Mouse (Mus musculus): ENCODE data around the gene Sfmbt2. TPM values are rescaled to one million over a fixed set of nuclear protein-coding genes. Genes with fewer than 3 reads are reported as not detected.

Sfmbt2 gene
- polyA plus RNA-seq, 1 experiment from 2014 or later, result 1.3 TPM

- no peak overlapping the region for H3K4me3 ChIP-seq (ENCODE audit: low read length)
- ATAC-seq (ENCODE audit: low read depth), result no peak
Observed at GRCm38 (mm10) chr2:10370687-10371458, 563 bp downstream of the Sfmbt2 start.

GRCm38 (mm10) chr2:10371459-10371817, 1.1 kb downstream of the Sfmbt2 start:
- Histone ChIP-seq H3K36me3 (ENCODE audit: control insufficient read depth, insufficient read depth, low read length) (no peaks in the 10 kb centered on the region), H3K27ac (ENCODE audit: low read length) (no peak overlapping the region), H3K9ac (ENCODE audit: low read length) (no peak overlapping the region), H3K9me3 (ENCODE audit: control insufficient read depth, low read length) (peaks cover 2% of the 10 kb centered on the region; the same call in 1 of the 2 replicates), H3K27me3 (ENCODE audit: control insufficient read depth, insufficient read depth, low read depth, low read length) (peaks cover 73% of the 10 kb centered on the region), H3K4me1 (replicated peaks; ENCODE audit: control insufficient read depth, insufficient read depth, low read length) (peaks cover 14% of the 10 kb centered on the region), H3K4me2 (ENCODE audit: low read depth, low read length) (no peak overlapping the region; the same call in 1 of the 2 replicates), H3K4me3 (ENCODE audit: low read length) (no peak overlapping the region)
- ATAC-seq (ENCODE audit: low read depth), result no peak
- 2% methylated on average over 16 of the region's 16 CpGs for WGBS

More at GRCm38 (mm10) chr2:10370687-10371458, 563 bp downstream of the Sfmbt2 start:
- Histone ChIP-seq H3K4me2 (ENCODE audit: low read depth, low read length) (no peak overlapping the region), H3K36me3 (ENCODE audit: control insufficient read depth, insufficient read depth, low read length) (no peaks in the 10 kb centered on the region), H3K9me3 (ENCODE audit: control insufficient read depth, low read length) (peaks cover 2% of the 10 kb centered on the region; the same call in 1 of the 2 replicates), H3K4me1 (replicated peaks; ENCODE audit: control insufficient read depth, insufficient read depth, low read length) (peaks cover 14% of the 10 kb centered on the region), H3K27me3 (ENCODE audit: control insufficient read depth, insufficient read depth, low read depth, low read length) (peaks cover 69% of the 10 kb centered on the region), H3K9ac (ENCODE audit: low read length) (no peak overlapping the region), H3K27ac (ENCODE audit: low read length) (no peak overlapping the region)
- 2% methylated on average over 26 of the region's 26 CpGs for WGBS

- WGBS, result 4% methylated on average over 9 of the region's 18 CpGs
- H3K27me3 ChIP-seq (ENCODE audit: control insufficient read depth, insufficient read depth, low read depth, low read length), result peaks cover 68% of the 10 kb centered on the region
Observed at GRCm38 (mm10) chr2:10371899-10372298, 1.6 kb downstream of the Sfmbt2 start.

GRCm38 (mm10) chr2:10372321-10372723, 2.0 kb downstream of the Sfmbt2 start:
- peaks cover 2% of the 10 kb centered on the region; the same call in 1 of the 2 replicates for H3K9me3 ChIP-seq (ENCODE audit: control insufficient read depth, low read length)
- peak; percentile 84 for ATAC-seq (ENCODE audit: low read depth)
- peaks cover 14% of the 10 kb centered on the region for H3K4me1 ChIP-seq (replicated peaks; ENCODE audit: control insufficient read depth, insufficient read depth, low read length)
- no peaks in the 10 kb centered on the region for H3K36me3 ChIP-seq (ENCODE audit: control insufficient read depth, insufficient read depth, low read length)
- no peak overlapping the region for H3K27ac ChIP-seq (ENCODE audit: low read length)
- H3K27me3 ChIP-seq (ENCODE audit: control insufficient read depth, insufficient read depth, low read depth, low read length), result peaks cover 64% of the 10 kb centered on the region
- 0% methylated on average over 26 of the region's 31 CpGs for WGBS
- peak overlapping the region; percentile 98 for H3K4me2 ChIP-seq (ENCODE audit: low read depth, low read length)
- peak overlapping the region; percentile 72 for H3K4me3 ChIP-seq (ENCODE audit: low read length)
- peak overlapping the region; percentile 65; the same call in 1 of the 2 replicates for H3K9ac ChIP-seq (ENCODE audit: low read length)

More at GRCm38 (mm10) chr2:10371899-10372298, 1.6 kb downstream of the Sfmbt2 start:
- Histone ChIP-seq H3K4me3 (ENCODE audit: low read length) (peak overlapping the region; percentile 72), H3K27ac (ENCODE audit: low read length) (no peak overlapping the region), H3K9me3 (ENCODE audit: control insufficient read depth, low read length) (peaks cover 2% of the 10 kb centered on the region; the same call in 1 of the 2 replicates), H3K4me1 (replicated peaks; ENCODE audit: control insufficient read depth, insufficient read depth, low read length) (peaks cover 14% of the 10 kb centered on the region), H3K36me3 (ENCODE audit: control insufficient read depth, insufficient read depth, low read length) (no peaks in the 10 kb centered on the region), H3K4me2 (ENCODE audit: low read depth, low read length) (peak overlapping the region; percentile 98), H3K9ac (ENCODE audit: low read length) (no peak overlapping the region)
- ATAC-seq (ENCODE audit: low read depth), result peak; percentile 3; the same call in 1 of the 2 replicates

- Histone ChIP-seq H3K27me3 (ENCODE audit: control insufficient read depth, insufficient read depth, low read depth, low read length) (peaks cover 63% of the 10 kb centered on the region), H3K27ac (ENCODE audit: low read length) (no peak overlapping the region), H3K4me2 (ENCODE audit: low read depth, low read length) (peak overlapping the region; percentile 98), H3K9ac (ENCODE audit: low read length) (peak overlapping the region; percentile 65), H3K9me3 (ENCODE audit: control insufficient read depth, low read length) (peaks cover 2% of the 10 kb centered on the region; the same call in 1 of the 2 replicates), H3K4me3 (ENCODE audit: low read length) (peak overlapping the region; percentile 72), H3K4me1 (replicated peaks; ENCODE audit: control insufficient read depth, insufficient read depth, low read length) (peaks cover 14% of the 10 kb centered on the region), H3K36me3 (ENCODE audit: control insufficient read depth, insufficient read depth, low read length) (no peaks in the 10 kb centered on the region)
- ATAC-seq (ENCODE audit: low read depth), result peak; percentile 41
- WGBS, result under 1% methylated on average over 35 of the region's 35 CpGs
Observed at GRCm38 (mm10) chr2:10372776-10373507, 2.6 kb downstream of the Sfmbt2 start.

GRCm38 (mm10) chr2:10373508-10374206, 3.3 kb downstream of the Sfmbt2 start:
- no peak for ATAC-seq (ENCODE audit: low read depth)
- Histone ChIP-seq H3K36me3 (ENCODE audit: control insufficient read depth, insufficient read depth, low read length) (no peaks in the 10 kb centered on the region), H3K9ac (ENCODE audit: low read length) (0 out of 2 replicates have a peak overlapping the region, but pooled peaks have one; percentile 22), H3K4me2 (ENCODE audit: low read depth, low read length) (peak overlapping the region; percentile 98), H3K27ac (ENCODE audit: low read length) (no peak overlapping the region), H3K4me1 (replicated peaks; ENCODE audit: control insufficient read depth, insufficient read depth, low read length) (peaks cover 14% of the 10 kb centered on the region), H3K27me3 (ENCODE audit: control insufficient read depth, insufficient read depth, low read depth, low read length) (peaks cover 56% of the 10 kb centered on the region), H3K9me3 (ENCODE audit: control insufficient read depth, low read length) (peaks cover 2% of the 10 kb centered on the region; the same call in 1 of the 2 replicates), H3K4me3 (ENCODE audit: low read length) (peak overlapping the region; percentile 72)
- WGBS, result under 1% methylated on average over 30 of the region's 30 CpGs

GRCm38 (mm10) chr2:10374207-10375023, 4.1 kb downstream of the Sfmbt2 start:
- H3K4me1 ChIP-seq (replicated peaks; ENCODE audit: control insufficient read depth, insufficient read depth, low read length), result peaks cover 14% of the 10 kb centered on the region
- peak; percentile 51 for ATAC-seq (ENCODE audit: low read depth)

GRCm38 (mm10) chr2:10375024-10375372, 4.7 kb downstream of the Sfmbt2 start:
- Histone ChIP-seq H3K4me2 (ENCODE audit: low read depth, low read length) (peak overlapping the region; percentile 98), H3K27ac (ENCODE audit: low read length) (no peak overlapping the region), H3K4me3 (ENCODE audit: low read length) (peak overlapping the region; percentile 72), H3K27me3 (ENCODE audit: control insufficient read depth, insufficient read depth, low read depth, low read length) (peaks cover 47% of the 10 kb centered on the region), H3K4me1 (replicated peaks; ENCODE audit: control insufficient read depth, insufficient read depth, low read length) (peaks cover 14% of the 10 kb centered on the region), H3K9me3 (ENCODE audit: control insufficient read depth, low read length) (peaks cover 2% of the 10 kb centered on the region; the same call in 1 of the 2 replicates), H3K9ac (ENCODE audit: low read length) (peak overlapping the region; percentile 58), H3K36me3 (ENCODE audit: control insufficient read depth, insufficient read depth, low read length) (no peaks in the 10 kb centered on the region)
- WGBS, result under 1% methylated on average over 21 of the region's 22 CpGs
- no peak for ATAC-seq (ENCODE audit: low read depth)

More at GRCm38 (mm10) chr2:10374207-10375023, 4.1 kb downstream of the Sfmbt2 start:
- H3K27ac ChIP-seq (ENCODE audit: low read length), result no peak overlapping the region
- H3K4me2 ChIP-seq (ENCODE audit: low read depth, low read length), result peak overlapping the region; percentile 98
- peak overlapping the region; percentile 72 for H3K4me3 ChIP-seq (ENCODE audit: low read length)
- H3K27me3 ChIP-seq (ENCODE audit: control insufficient read depth, insufficient read depth, low read depth, low read length), result peaks cover 53% of the 10 kb centered on the region
- H3K36me3 ChIP-seq (ENCODE audit: control insufficient read depth, insufficient read depth, low read length), result no peaks in the 10 kb centered on the region
- H3K9ac ChIP-seq (ENCODE audit: low read length), result peak overlapping the region; percentile 58
- WGBS, result under 1% methylated on average over 34 of the region's 34 CpGs
- peaks cover 2% of the 10 kb centered on the region; the same call in 1 of the 2 replicates for H3K9me3 ChIP-seq (ENCODE audit: control insufficient read depth, low read length)

Data from lung, embryonic 16.5 days (tissue).